Mouse (Mus musculus): ENCODE measurements around the gene Mustn1. TPM values are rescaled to one million over a fixed set of nuclear protein-coding genes. Genes with fewer than 3 reads are reported as not detected.

The Mustn1 gene
- polyA plus RNA-seq, 1 experiment from 2014 or later: 0.88 TPM

GRCm38 (mm10) chr14:30868826-30869225 lies 10.2 kb upstream of the Mustn1 start:
- WGBS: 93% methylated on average over 10 of the region's 10 CpGs
- H3K4me3 ChIP-seq: no peak overlapping the region
- no peaks in the 10 kb centered on the region for H3K4me1 ChIP-seq (replicated peaks)
- H3K27ac ChIP-seq (replicated peaks): no peak overlapping the region
- H3K9ac ChIP-seq: no peak overlapping the region
- no peak overlapping the region for H3K4me2 ChIP-seq
- no peak for ATAC-seq (ENCODE audit: low FRiP score, low read depth)
- no peaks in the 10 kb centered on the region for H3K9me3 ChIP-seq
- H3K27me3 ChIP-seq: no peaks in the 10 kb centered on the region
- peaks cover 26% of the 10 kb centered on the region for H3K36me3 ChIP-seq

- Histone ChIP-seq H3K36me3 (peaks cover 31% of the 10 kb centered on the region), H3K27ac (replicated peaks) (no peak overlapping the region), H3K4me2 (no peak overlapping the region), H3K27me3 (no peaks in the 10 kb centered on the region), H3K4me1 (replicated peaks) (no peaks in the 10 kb centered on the region), H3K9me3 (no peaks in the 10 kb centered on the region), H3K9ac (no peak overlapping the region), H3K4me3 (no peak overlapping the region)
- WGBS: 88% methylated on average over 8 of the region's 8 CpGs
- no peak for ATAC-seq (ENCODE audit: low FRiP score, low read depth)
These were observed 9.6 kb upstream of the Mustn1 start for GRCm38 (mm10) chr14:30869391-30869801.

- Histone ChIP-seq H3K4me2 (no peak overlapping the region), H3K4me1 (replicated peaks) (no peaks in the 10 kb centered on the region), H3K27ac (replicated peaks) (no peak overlapping the region), H3K27me3 (no peaks in the 10 kb centered on the region), H3K9me3 (no peaks in the 10 kb centered on the region), H3K9ac (no peak overlapping the region), H3K36me3 (peaks cover 30% of the 10 kb centered on the region), H3K4me3 (no peak overlapping the region)
- 89% methylated on average over 25 of the region's 25 CpGs for WGBS
- ATAC-seq (ENCODE audit: low FRiP score, low read depth): no peak
These were observed 8.5 kb upstream of the Mustn1 start for GRCm38 (mm10) chr14:30870206-30871147.

- ATAC-seq (ENCODE audit: low FRiP score, low read depth): no peak
- no peak overlapping the region for H3K9ac ChIP-seq
- H3K4me3 ChIP-seq: no peak overlapping the region
- H3K36me3 ChIP-seq: peaks cover 17% of the 10 kb centered on the region
- H3K4me1 ChIP-seq (replicated peaks): no peaks in the 10 kb centered on the region
- no peaks in the 10 kb centered on the region for H3K9me3 ChIP-seq
- H3K27ac ChIP-seq (replicated peaks): no peak overlapping the region
- 84% methylated on average over 18 of the region's 18 CpGs for WGBS
- H3K4me2 ChIP-seq: no peak overlapping the region
- no peaks in the 10 kb centered on the region for H3K27me3 ChIP-seq
These were observed 4.8 kb upstream of the Mustn1 start for GRCm38 (mm10) chr14:30874095-30874700.

DNA sequence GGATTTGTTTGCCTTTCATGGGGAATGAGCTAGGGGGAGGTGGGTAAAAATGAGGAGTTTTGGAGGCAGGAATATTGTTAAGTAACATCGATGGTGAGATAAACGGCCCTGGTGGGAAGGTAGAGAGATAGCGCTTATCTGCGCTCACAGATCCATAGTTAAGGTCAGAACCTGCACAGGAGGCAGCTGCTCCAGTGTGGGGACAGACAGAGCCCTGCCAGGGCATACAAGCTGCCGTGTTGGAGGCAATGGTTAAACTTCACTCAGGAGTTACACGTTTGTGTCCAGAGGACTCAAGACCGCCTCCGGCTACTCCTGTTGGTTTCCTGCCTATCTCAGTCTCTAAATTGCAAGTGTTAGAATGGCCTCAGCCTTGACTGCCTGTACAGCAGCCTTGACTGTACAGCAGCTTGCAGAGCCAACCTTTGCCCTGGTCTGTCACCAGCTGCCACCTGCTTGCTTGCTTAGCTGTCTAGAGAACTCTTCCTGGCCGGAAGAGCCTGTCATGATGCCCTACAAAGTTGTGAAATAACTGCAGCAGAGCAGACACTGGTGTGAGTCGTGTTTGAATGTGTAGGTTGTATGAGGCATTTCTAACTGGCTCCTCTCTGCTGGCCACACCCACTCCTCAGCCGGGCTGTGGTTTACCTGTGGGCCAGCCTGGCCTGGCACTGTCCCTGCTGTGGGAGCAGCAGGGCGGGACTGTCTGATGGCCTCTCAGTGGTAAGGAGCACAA lies 3.7 kb upstream of the Mustn1 start:
- no peaks in the 10 kb centered on the region for H3K27me3 ChIP-seq
- no peak for ATAC-seq (ENCODE audit: low FRiP score, low read depth)
- H3K27ac ChIP-seq (replicated peaks): no peak overlapping the region
- peaks cover 17% of the 10 kb centered on the region for H3K36me3 ChIP-seq
- no peak overlapping the region for H3K9ac ChIP-seq
- WGBS: 89% methylated on average over 12 of the region's 12 CpGs
- H3K9me3 ChIP-seq: no peaks in the 10 kb centered on the region
- H3K4me3 ChIP-seq: no peak overlapping the region
- no peaks in the 10 kb centered on the region for H3K4me1 ChIP-seq (replicated peaks)
- H3K4me2 ChIP-seq: no peak overlapping the region

GRCm38 (mm10) chr14:30875955-30876354 lies 3.0 kb upstream of the Mustn1 start:
- Histone ChIP-seq H3K4me3 (no peak overlapping the region), H3K4me1 (replicated peaks) (no peaks in the 10 kb centered on the region), H3K27me3 (no peaks in the 10 kb centered on the region), H3K27ac (replicated peaks) (no peak overlapping the region), H3K9me3 (no peaks in the 10 kb centered on the region), H3K36me3 (peaks cover 17% of the 10 kb centered on the region), H3K9ac (no peak overlapping the region), H3K4me2 (no peak overlapping the region)
- no peak for ATAC-seq (ENCODE audit: low FRiP score, low read depth)
- WGBS: 86% methylated on average over 9 of the region's 9 CpGs

- WGBS: 91% methylated on average over 10 of the region's 10 CpGs
- Histone ChIP-seq H3K4me1 (replicated peaks) (no peaks in the 10 kb centered on the region), H3K9me3 (no peaks in the 10 kb centered on the region), H3K9ac (no peak overlapping the region), H3K27me3 (no peaks in the 10 kb centered on the region), H3K4me2 (no peak overlapping the region), H3K36me3 (peaks cover 17% of the 10 kb centered on the region), H3K27ac (replicated peaks) (no peak overlapping the region), H3K4me3 (no peak overlapping the region)
- no peak for ATAC-seq (ENCODE audit: low FRiP score, low read depth)
These were observed 2.5 kb upstream of the Mustn1 start for GRCm38 (mm10) chr14:30876451-30876850.

- no peaks in the 10 kb centered on the region for H3K27me3 ChIP-seq
- H3K9ac ChIP-seq: no peak overlapping the region
- no peak overlapping the region for H3K4me2 ChIP-seq
- H3K4me3 ChIP-seq: no peak overlapping the region
- no peaks in the 10 kb centered on the region for H3K9me3 ChIP-seq
- no peak for ATAC-seq (ENCODE audit: low FRiP score, low read depth)
- H3K4me1 ChIP-seq (replicated peaks): no peaks in the 10 kb centered on the region
- no peak overlapping the region for H3K27ac ChIP-seq (replicated peaks)
- H3K36me3 ChIP-seq: peaks cover 17% of the 10 kb centered on the region
- 93% methylated on average over 3 of the region's 3 CpGs for WGBS
These were observed 1.2 kb upstream of the Mustn1 start for GRCm38 (mm10) chr14:30877827-30878226.

DNA sequence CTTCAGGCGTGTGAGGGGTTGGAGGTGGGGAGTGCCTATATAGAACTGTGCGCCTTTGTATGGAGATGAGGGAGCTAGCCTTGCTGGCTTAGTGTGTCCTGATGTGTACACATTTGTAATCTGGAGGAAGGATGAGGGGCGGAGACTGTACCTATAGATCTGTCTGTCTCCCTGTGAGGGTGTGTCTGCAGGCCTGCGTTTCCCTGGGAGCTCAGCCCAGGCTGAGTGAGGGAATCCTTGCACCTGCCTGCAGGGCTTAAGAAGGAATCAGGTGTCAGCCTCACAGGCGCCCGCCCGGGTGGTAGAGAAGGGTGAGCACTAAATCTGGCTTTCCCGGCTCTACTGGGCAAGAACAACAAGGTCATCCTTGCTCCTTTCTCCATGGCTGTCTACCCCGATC lies 794 bp downstream of the Mustn1 start:
- Histone ChIP-seq H3K9me3 (no peaks in the 10 kb centered on the region), H3K4me3 (no peak overlapping the region), H3K36me3 (no peaks in the 10 kb centered on the region; the same call in 1 of the 2 replicates), H3K4me2 (no peak overlapping the region), H3K27me3 (no peaks in the 10 kb centered on the region), H3K9ac (no peak overlapping the region), H3K27ac (replicated peaks) (no peak overlapping the region), H3K4me1 (replicated peaks) (no peaks in the 10 kb centered on the region)
- 77% methylated on average over 9 of the region's 9 CpGs for WGBS
- ATAC-seq (ENCODE audit: low FRiP score, low read depth): no peak

GRCm38 (mm10) chr14:30880251-30880650 lies 1.3 kb downstream of the Mustn1 start:
- H3K27ac ChIP-seq (replicated peaks): no peak overlapping the region
- no peak overlapping the region for H3K4me2 ChIP-seq
- H3K4me3 ChIP-seq: no peak overlapping the region
- H3K36me3 ChIP-seq: no peaks in the 10 kb centered on the region
- H3K9me3 ChIP-seq: no peaks in the 10 kb centered on the region
- H3K4me1 ChIP-seq (replicated peaks): no peaks in the 10 kb centered on the region
- WGBS: 85% methylated on average over 8 of the region's 8 CpGs
- H3K9ac ChIP-seq: no peak overlapping the region
- no peaks in the 10 kb centered on the region for H3K27me3 ChIP-seq
- no peak for ATAC-seq (ENCODE audit: low FRiP score, low read depth)

DNA sequence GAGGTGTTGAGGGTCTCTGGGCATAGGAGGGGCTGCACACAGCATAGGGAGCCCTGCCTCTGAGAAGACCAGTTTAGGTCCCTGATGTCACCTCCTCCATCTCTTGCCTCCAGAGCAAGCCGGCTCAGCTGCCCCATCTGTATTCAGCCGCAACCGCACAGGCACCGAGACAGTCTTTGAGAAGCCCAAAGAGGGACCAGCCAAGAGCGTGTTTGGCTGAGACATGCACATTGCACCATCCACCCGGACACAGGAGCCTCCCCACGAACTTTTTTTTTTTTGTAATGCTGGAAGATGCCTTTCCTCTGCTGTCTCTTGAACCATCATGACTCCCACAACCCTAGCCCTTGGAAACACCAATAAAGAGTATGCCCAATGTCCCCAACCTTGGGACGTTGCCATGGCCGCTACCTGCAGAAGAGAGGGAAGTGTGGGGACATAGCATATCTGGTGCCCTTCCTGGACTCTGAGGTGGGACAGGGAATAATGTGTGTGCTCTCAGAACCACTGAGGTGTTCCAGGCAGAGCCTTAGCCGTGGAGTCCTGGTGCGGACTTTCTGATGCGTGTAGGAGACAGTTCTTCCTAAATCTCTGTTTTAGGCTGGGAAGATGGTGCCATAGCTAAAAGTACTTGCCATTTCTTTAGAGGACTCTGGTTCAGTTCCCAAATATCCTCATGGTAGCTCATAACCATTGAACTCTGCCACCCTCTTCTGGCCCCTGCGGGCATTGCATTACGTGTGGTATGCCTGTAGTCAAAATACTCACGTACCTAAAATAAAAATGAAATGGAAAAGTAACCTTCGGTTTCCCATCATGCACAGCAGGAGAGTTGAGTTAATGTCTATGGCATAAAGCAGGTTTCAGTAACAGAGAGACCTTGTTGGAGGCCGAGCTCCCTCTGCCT lies 2.1 kb downstream of the Mustn1 start:
- no peaks in the 10 kb centered on the region for H3K4me1 ChIP-seq (replicated peaks)
- no peak overlapping the region for H3K4me3 ChIP-seq
- WGBS: 84% methylated on average over 17 of the region's 17 CpGs
- no peak for ATAC-seq (ENCODE audit: low FRiP score, low read depth)
- H3K36me3 ChIP-seq: no peaks in the 10 kb centered on the region
- no peak overlapping the region for H3K27ac ChIP-seq (replicated peaks)
- H3K9ac ChIP-seq: no peak overlapping the region
- H3K27me3 ChIP-seq: no peaks in the 10 kb centered on the region
- H3K4me2 ChIP-seq: no peak overlapping the region
- no peaks in the 10 kb centered on the region for H3K9me3 ChIP-seq

Data from hindbrain, embryonic 15.5 days (tissue).